Mouse (Mus musculus) thymus, adult 2 months (tissue): ENCODE measurements around the gene Ncam2. TPM values are rescaled to one million over a fixed set of nuclear protein-coding genes. Genes with fewer than 3 reads are reported as not detected.

Experiments
- DNase-seq: peaks from one replicate; pipeline ENCODE4 v3.0.0; 2021
- H3K27ac ChIP-seq: fragments of 200-500 bp; 2 replicates; pipeline ENCODE4 v1.5.1; 2012; ENCODE audit warnings: low read length, control low read depth; ENCODE audit not compliant: control insufficient read depth, insufficient read depth
- H3K27me3 ChIP-seq: fragments of 200-500 bp; 2 replicates; pipeline ENCODE4 v1.6.1; 2012; ENCODE audit warnings: mild to moderate bottlenecking, low read length, moderate library complexity, mixed read lengths; ENCODE audit not compliant: control insufficient read depth, insufficient read depth
- H3K36me3 ChIP-seq: fragments of 200-500 bp; 2 replicates; pipeline ENCODE4 v1.6.1; 2012; ENCODE audit warnings: mild to moderate bottlenecking, low read length, moderate library complexity; ENCODE audit not compliant: control insufficient read depth, insufficient read depth
- H3K4me1 ChIP-seq: fragments of 200-500 bp; replicated peaks from 2 replicates; pipeline ENCODE4 v1.6.1; 2012; ENCODE audit warnings: low read length; ENCODE audit not compliant: control insufficient read depth, insufficient read depth
- H3K4me3 ChIP-seq: fragments of 200-500 bp; 2 replicates; pipeline ENCODE4 v1.5.1; 2012; ENCODE audit warnings: mild to moderate bottlenecking, low read length, control low read depth, moderate library complexity; ENCODE audit not compliant: control insufficient read depth, insufficient read depth
- CTCF ChIP-seq: fragments of 200-500 bp; IDR thresholded peaks from 2 replicates; pipeline ENCODE4 v1.5.1; 2012; ENCODE audit warnings: mild to moderate bottlenecking, control low read depth, low read length, moderate library complexity, borderline replicate concordance; ENCODE audit not compliant: control insufficient read depth, poor library complexity, insufficient read depth; ENCODE audit errors: extremely low read depth
- POLR2A ChIP-seq: fragments of 200-500 bp; IDR thresholded peaks from 2 replicates; pipeline ENCODE4 v1.6.1; 2012; ENCODE audit warnings: mild to moderate bottlenecking, low read length, control low read depth, moderate library complexity; ENCODE audit not compliant: control insufficient read depth, poor library complexity, insufficient read depth; ENCODE audit errors: extremely low read depth
- WGBS: fragments of 180-500 bp; shearing (Covaris S2); methylation state at CpG from one replicate; pipeline ENCODE4 v1.1.7; 2018; 5-methylcytosine and 5-hydroxymethylcytosine counted together
- polyA plus RNA-seq: library from polyadenylated mRNA; depleted of rRNA; stranded (reverse); fragments of >200 nt; gene quantifications from 2 replicates; pipeline ENCODE4 v1.2.3, GENCODE M21; 2012

Gene Ncam2
- polyA plus RNA-seq, 1 experiment = not detected

GRCm38 (mm10) chr16:81587565-81588107 lies 387.1 kb downstream of the Ncam2 start:
- TF ChIP-seq CTCF = no peak
- no peak for TF ChIP-seq POLR2A
- Histone ChIP-seq H3K36me3 (no peaks in the 10 kb centered on the region), H3K27ac (no peak overlapping the region), H3K27me3 (no peaks in the 10 kb centered on the region), H3K4me3 (no peak overlapping the region), H3K4me1 (no peaks in the 10 kb centered on the region)
- 92% methylated on average over 4 of the region's 4 CpGs for WGBS
- no peak for DNase-seq

- DNase-seq = no peak
- WGBS = 52% methylated on average over 6 of the region's 6 CpGs
- no peak overlapping the region for H3K4me3 ChIP-seq
These were observed 422.8 kb downstream of the Ncam2 start for GRCm38 (mm10) chr16:81623276-81623675.

GRCm38 (mm10) chr16:81623776-81624175 lies 423.3 kb downstream of the Ncam2 start:
- no peak for TF ChIP-seq POLR2A
- no peak for TF ChIP-seq CTCF
- 74% methylated on average over 4 of the region's 4 CpGs for WGBS
- Histone ChIP-seq H3K27ac (no peak overlapping the region), H3K4me1 (no peaks in the 10 kb centered on the region), H3K36me3 (no peaks in the 10 kb centered on the region), H3K4me3 (no peak overlapping the region), H3K27me3 (no peaks in the 10 kb centered on the region)
- no peak for DNase-seq

More at GRCm38 (mm10) chr16:81623276-81623675, 422.8 kb downstream of the Ncam2 start:
- Histone ChIP-seq H3K36me3 (no peaks in the 10 kb centered on the region), H3K27ac (no peak overlapping the region), H3K27me3 (no peaks in the 10 kb centered on the region), H3K4me1 (no peaks in the 10 kb centered on the region)
- TF ChIP-seq POLR2A (no peak), CTCF (no peak)

GRCm38 (mm10) chr16:81650286-81650685 lies 449.8 kb downstream of the Ncam2 start:
- Histone ChIP-seq H3K36me3 (no peaks in the 10 kb centered on the region), H3K27ac (no peak overlapping the region), H3K27me3 (no peaks in the 10 kb centered on the region), H3K4me3 (no peak overlapping the region), H3K4me1 (no peaks in the 10 kb centered on the region)
- DNase-seq = no peak
- no peak for TF ChIP-seq POLR2A
- TF ChIP-seq CTCF = no peak
- WGBS = 92% methylated on average over 3 of the region's 3 CpGs

- Histone ChIP-seq H3K4me3 (no peak overlapping the region), H3K36me3 (no peaks in the 10 kb centered on the region), H3K27me3 (no peaks in the 10 kb centered on the region), H3K4me1 (no peaks in the 10 kb centered on the region), H3K27ac (no peak overlapping the region)
- 40% methylated on average over 1 of the region's 1 CpGs for WGBS
- TF ChIP-seq CTCF = no peak
- no peak for TF ChIP-seq POLR2A
- DNase-seq = no peak
These were observed 451.1 kb downstream of the Ncam2 start for GRCm38 (mm10) chr16:81651550-81651949.

- Histone ChIP-seq H3K36me3 (no peaks in the 10 kb centered on the region), H3K4me1 (no peaks in the 10 kb centered on the region), H3K27me3 (no peaks in the 10 kb centered on the region), H3K4me3 (no peak overlapping the region), H3K27ac (no peak overlapping the region)
- no peak for DNase-seq
- 89% methylated on average over 2 of the region's 2 CpGs for WGBS
- TF ChIP-seq CTCF (no peak), POLR2A (no peak)
These were observed 456.1 kb downstream of the Ncam2 start for GRCm38 (mm10) chr16:81656550-81656949.

- 53% methylated on average over 1 of the region's 1 CpGs for WGBS
- TF ChIP-seq CTCF = no peak
- no peak for TF ChIP-seq POLR2A
- Histone ChIP-seq H3K27ac (no peak overlapping the region), H3K4me1 (no peaks in the 10 kb centered on the region), H3K27me3 (no peaks in the 10 kb centered on the region), H3K4me3 (no peak overlapping the region), H3K36me3 (no peaks in the 10 kb centered on the region)
- no peak for DNase-seq
These were observed 473.4 kb downstream of the Ncam2 start for GRCm38 (mm10) chr16:81673866-81674265.
